Mouse (Mus musculus) midbrain, embryonic 13.5 days (tissue): ENCODE results near the gene Uqcrq. TPM values are rescaled to one million over a fixed set of nuclear protein-coding genes. Genes with fewer than 3 reads are reported as not detected.

Experiments used
- ATAC-seq: fragments of 200-750 bp; cut with Nextera tagmentation; 2 replicates; pipeline ENCODE4 v1.8.0; 2017; ENCODE audit warnings: mild to moderate bottlenecking, moderate TSS enrichment, moderate library complexity
- H3K27ac ChIP-seq: fragments of 300-500 bp; sonication (generic); 2 replicates; pipeline ENCODE4 v1.5.1; 2015; ENCODE audit warnings: inconsistent platforms, mild to moderate bottlenecking, moderate library complexity
- H3K27me3 ChIP-seq: fragments of 300-500 bp; sonication (generic); 2 replicates; pipeline ENCODE4 v1.6.1; 2015; ENCODE audit warnings: mild to moderate bottlenecking, inconsistent platforms
- H3K36me3 ChIP-seq: fragments of 300-500 bp; sonication (generic); 2 replicates; pipeline ENCODE4 v1.6.1; 2015; ENCODE audit warnings: mild to moderate bottlenecking, inconsistent platforms
- H3K4me1 ChIP-seq: fragments of 300-500 bp; sonication (generic); replicated peaks from 2 replicates; pipeline ENCODE4 v1.6.1; 2015; ENCODE audit warnings: inconsistent platforms
- H3K4me2 ChIP-seq: fragments of 300-500 bp; sonication (generic); replicated peaks from 2 replicates; pipeline ENCODE4 v1.6.1; 2015; ENCODE audit warnings: moderate library complexity, mild to moderate bottlenecking, inconsistent platforms
- H3K4me3 ChIP-seq: fragments of 300-500 bp; sonication (generic); replicated peaks from 2 replicates; pipeline ENCODE4 v1.5.1; 2015; ENCODE audit warnings: mild to moderate bottlenecking, inconsistent platforms
- H3K9ac ChIP-seq: fragments of 300-500 bp; sonication (generic); replicated peaks from 2 replicates; pipeline ENCODE4 v1.6.1; 2015; ENCODE audit warnings: mild to moderate bottlenecking, inconsistent platforms
- H3K9me3 ChIP-seq: fragments of 300-500 bp; sonication (generic); 2 replicates; pipeline ENCODE4 v1.6.1; 2016; ENCODE audit warnings: mild to moderate bottlenecking, inconsistent platforms
- WGBS: fragments of 180-500 bp; shearing (Covaris S2); methylation state at CpG from one replicate; pipeline ENCODE4 v1.1.7; 2015; 5-methylcytosine and 5-hydroxymethylcytosine counted together
- polyA plus RNA-seq: library from polyadenylated mRNA; unstranded; fragments of >200 nt; fragmentation: Nextera tagmentation; extraction: Ambion mirVana; gene quantifications from 2 replicates; pipeline ENCODE4 v1.2.1, GENCODE M21; 2015

Gene Uqcrq
- polyA plus RNA-seq: 644 and 672 TPM in 2 replicates

DNA sequence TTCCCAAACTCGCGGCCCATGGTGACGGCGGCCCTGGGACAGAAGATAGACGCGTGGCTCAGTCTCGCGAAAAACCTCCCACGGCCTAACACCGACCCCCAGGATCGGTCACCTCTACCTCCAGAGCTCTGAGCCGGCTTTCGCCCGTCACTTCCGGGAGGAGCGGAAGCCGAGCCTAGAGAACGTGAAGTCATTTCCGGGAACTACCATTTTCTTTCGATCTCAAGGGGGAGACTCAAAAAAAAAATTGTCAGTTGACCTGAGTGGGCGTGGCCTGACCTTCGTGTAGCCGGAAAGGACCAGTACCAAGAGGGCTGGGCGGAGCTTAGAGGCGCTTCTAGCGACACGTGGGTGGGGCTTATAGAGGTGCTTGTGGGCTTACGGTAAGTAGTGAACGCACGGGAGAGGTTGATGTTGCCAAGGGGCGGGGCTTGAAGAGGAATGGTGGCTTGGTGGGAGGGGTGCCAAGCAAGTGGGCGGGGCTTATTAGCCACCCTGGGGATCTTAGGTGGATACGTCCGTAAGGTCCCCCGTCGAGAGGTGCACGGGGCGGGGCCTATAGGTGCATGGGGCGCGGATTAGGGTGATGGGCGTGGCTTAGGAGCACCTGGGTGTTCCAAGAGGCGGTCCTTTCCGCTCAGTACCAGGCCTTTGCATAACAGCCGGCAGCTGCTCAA, at the start of gene Uqcrq, which contains the start of gene Gdf9:
Uqcrq (minus strand) TSS at position 162 of the 677 bp plus-strand sequence.
Gdf9 (plus strand) TSS at position 354 of the 677 bp plus-strand sequence.
- Histone ChIP-seq H3K9ac (peak within 1 kb of the TSS; percentile 91), H3K36me3 (peaks cover 12% of the 10 kb centered on the region), H3K9me3 (no peaks in the 10 kb centered on the region), H3K27me3 (no peaks in the 10 kb centered on the region), H3K4me3 (peak within 1 kb of the TSS; percentile 90), H3K27ac (peak within 1 kb of the TSS; percentile 72), H3K4me2 (peak within 1 kb of the TSS; percentile 95), H3K4me1 (peaks cover 18% of the 10 kb centered on the region)
- ATAC-seq: peak; percentile 97
- under 1% methylated on average over 44 of the region's 44 CpGs for WGBS

DNA sequence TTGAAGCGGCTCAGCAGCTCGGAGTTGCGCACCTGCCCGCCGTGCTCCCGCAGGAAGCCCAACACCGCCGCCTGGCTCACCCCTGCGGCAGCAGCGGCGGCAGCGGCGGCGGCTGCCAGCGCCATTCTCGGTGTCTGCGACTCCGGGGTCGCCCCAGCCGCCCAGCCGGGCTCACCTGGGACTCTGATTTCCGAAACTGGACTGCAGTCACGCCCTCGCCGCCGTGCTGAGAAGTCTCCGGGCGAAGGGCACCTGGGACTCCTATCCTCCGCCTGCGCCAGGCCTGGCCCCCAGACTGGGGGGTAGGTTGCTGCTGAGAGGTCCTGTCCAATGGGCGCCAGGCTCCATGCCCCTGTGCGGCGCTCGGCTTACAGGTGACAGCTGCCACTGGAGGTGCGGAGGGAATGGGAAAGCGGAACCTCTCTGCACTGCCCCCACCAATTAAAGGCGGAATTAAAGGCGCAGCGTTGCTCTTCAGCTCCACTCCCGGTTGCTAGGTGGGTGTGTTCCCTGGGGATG, 49.2 kb upstream of the Uqcrq start, which contains the start of the genes Gm9945 and Sowaha:
Gm9945 (plus strand) TSS at position 384 of the 519 bp plus-strand sequence.
Sowaha (minus strand) TSS at position 492 of the 519 bp plus-strand sequence.
- peaks cover 80% of the 10 kb centered on the region for H3K27me3 ChIP-seq
- H3K9me3 ChIP-seq: no peaks in the 10 kb centered on the region
- peak; percentile 49 for ATAC-seq

DNA sequence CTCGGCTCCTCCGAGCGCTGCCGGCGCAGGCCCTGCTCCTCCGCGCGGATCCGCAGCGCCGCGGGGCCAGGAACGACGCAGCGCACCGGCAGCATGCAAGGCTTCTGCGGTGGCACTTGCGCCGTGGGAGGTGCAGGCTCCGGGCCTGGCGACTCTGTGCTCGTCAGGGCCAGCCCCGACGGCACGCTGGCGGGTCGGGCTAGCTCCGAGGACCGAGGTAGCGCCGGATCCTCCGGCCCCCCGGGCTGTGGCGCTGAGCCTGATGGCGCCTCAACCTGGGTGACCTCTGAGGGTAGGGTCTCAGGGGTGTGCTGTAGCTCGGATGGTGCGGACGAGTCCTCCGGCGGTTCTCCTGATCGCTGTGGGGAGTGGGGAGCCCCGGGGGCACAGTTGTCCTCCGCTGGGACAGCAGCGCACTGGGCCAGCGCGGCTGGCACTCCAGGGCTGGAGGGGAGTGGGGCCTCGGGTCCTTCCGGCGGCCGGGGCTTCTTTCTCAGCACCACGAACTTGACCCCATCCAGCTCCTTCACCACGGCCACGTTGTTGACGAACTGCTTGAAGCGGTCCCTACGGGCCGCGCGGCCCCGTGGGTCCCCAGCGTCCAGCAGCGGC, 48.6 kb upstream of the Uqcrq start:
- H3K9ac ChIP-seq: peak overlapping the region; percentile 56; the same call in 1 of the 2 replicates
- H3K4me1 ChIP-seq: peaks cover 39% of the 10 kb centered on the region
- peaks cover 83% of the 10 kb centered on the region for H3K27me3 ChIP-seq
- ATAC-seq: peak; percentile 35; the same call in 1 of the 2 replicates
- H3K4me3 ChIP-seq: peak overlapping the region; percentile 46
- H3K9me3 ChIP-seq: no peaks in the 10 kb centered on the region
- peak overlapping the region; percentile 69 for H3K4me2 ChIP-seq
- H3K36me3 ChIP-seq: no peaks in the 10 kb centered on the region
- 1% methylated on average over 57 of the region's 62 CpGs for WGBS
- no peak overlapping the region for H3K27ac ChIP-seq

More for the DNA sequence above, 49.2 kb upstream of the Uqcrq start, which contains the start of the genes Gm9945 and Sowaha:
- Histone ChIP-seq H3K4me1 (peaks cover 35% of the 10 kb centered on the region), H3K9ac (peak within 1 kb of the TSS; percentile 56; the same call in 1 of the 2 replicates), H3K36me3 (no peaks in the 10 kb centered on the region), H3K4me3 (peak within 1 kb of the TSS; percentile 46), H3K27ac (no peak within 1 kb of the TSS), H3K4me2 (peak within 1 kb of the TSS; percentile 69)
- 5% methylated on average over 40 of the region's 40 CpGs for whole genome bisulfite sequencing

DNA sequence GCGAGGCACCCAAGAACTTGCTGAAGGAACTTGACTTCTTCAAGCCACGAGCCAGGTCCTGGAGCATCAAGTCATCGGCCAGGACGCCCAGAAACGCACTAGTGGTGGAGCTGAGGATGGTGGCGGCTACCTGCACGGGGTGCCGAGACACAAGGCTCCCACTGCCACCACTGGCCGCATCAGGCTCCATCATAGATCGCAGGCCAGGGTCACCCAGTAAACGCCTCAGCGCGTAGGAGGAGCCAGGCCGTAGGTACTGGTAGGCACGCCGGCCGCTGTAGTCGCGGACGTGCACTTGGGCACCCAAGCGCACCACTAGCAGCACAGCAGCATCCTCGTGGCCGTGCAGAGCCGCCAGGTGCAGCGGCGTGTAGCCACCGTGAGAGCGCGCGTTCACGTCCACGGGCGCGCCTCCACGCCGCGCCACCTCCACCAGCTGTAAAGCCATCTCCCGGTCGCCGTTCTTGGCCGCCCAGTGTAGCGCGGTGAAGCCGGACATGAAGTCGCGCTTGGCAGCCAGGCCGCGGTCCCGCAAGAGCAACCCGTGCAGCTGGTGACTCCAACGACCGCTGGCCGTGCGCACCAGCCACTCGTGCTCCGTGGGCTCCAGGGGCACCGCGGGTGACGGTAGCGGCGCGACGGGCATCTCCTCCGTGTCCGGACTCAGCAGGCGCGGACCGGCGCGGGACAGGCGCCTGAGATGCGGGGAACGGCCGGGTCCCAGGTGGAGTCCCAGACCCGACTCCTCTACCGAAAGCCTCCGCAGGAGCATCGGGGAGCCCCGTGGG, 47.9 kb upstream of the Uqcrq start:
- H3K36me3 ChIP-seq: no peaks in the 10 kb centered on the region
- peak; percentile 43; the same call in 1 of the 2 replicates for ATAC-seq
- peaks cover 83% of the 10 kb centered on the region for H3K27me3 ChIP-seq
- H3K9ac ChIP-seq: peak overlapping the region; percentile 56; the same call in 1 of the 2 replicates
- peaks cover 39% of the 10 kb centered on the region for H3K4me1 ChIP-seq
- peak overlapping the region; percentile 69 for H3K4me2 ChIP-seq
- H3K27ac ChIP-seq: no peak overlapping the region
- H3K4me3 ChIP-seq: peak overlapping the region; percentile 46
- WGBS: 4% methylated on average over 79 of the region's 79 CpGs
- H3K9me3 ChIP-seq: no peaks in the 10 kb centered on the region

DNA sequence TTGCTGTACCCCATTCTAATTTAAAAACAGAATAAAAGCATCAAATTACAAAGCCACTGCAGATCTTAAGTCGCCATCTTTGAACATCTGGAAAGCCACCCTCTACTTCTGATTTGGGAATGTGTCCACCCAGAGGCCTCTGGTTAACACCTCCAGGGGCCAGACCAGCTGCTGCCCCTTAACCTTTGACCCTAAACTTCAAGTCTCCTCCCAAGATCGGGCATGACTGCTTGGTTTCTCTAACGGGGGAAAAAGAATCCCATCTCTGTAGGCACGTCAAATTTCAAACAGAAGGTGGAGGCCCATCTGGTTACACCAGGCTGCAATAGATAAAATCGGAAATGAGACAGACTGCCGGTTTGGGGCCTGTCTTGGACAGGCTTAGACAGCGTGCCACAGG, 47.2 kb upstream of the Uqcrq start:
- H3K36me3 ChIP-seq: no peaks in the 10 kb centered on the region
- ATAC-seq: no peak
- peaks cover 39% of the 10 kb centered on the region for H3K4me1 ChIP-seq
- no peak overlapping the region for H3K4me3 ChIP-seq
- H3K27ac ChIP-seq: no peak overlapping the region
- 0 out of 2 replicates have a peak overlapping the region, but pooled peaks have one; percentile 69 for H3K4me2 ChIP-seq
- H3K9me3 ChIP-seq: no peaks in the 10 kb centered on the region
- H3K9ac ChIP-seq: no peak overlapping the region
- H3K27me3 ChIP-seq: peaks cover 83% of the 10 kb centered on the region
- WGBS: 49% methylated on average over 7 of the region's 7 CpGs

DNA sequence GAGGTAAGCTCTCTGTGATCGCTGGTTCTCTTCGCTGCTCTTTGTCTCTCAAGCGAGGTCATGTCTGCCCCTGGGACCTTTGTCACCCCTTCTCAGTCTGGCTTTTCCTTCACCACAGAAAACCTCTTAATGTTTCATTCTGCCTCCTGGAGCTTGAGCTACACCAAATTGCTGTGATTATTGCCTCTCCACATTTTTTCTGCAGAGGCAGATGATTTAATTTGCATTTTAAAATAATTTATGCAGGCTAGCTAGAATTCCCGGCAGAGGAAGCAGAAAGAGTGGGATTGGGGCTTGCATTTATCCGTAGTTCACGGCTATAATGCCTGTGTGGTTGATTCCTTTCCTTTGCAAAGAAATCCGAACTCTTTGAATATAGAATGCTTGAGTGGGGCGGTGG, 45.0 kb upstream of the Uqcrq start:
- peaks cover 81% of the 10 kb centered on the region for H3K27me3 ChIP-seq
- ATAC-seq: peak; percentile 48; the same call in 1 of the 2 replicates
- H3K4me1 ChIP-seq: peaks cover 42% of the 10 kb centered on the region
- H3K4me3 ChIP-seq: peak overlapping the region; percentile 21
- no peaks in the 10 kb centered on the region for H3K9me3 ChIP-seq
- peak overlapping the region; percentile 40; the same call in 1 of the 2 replicates for H3K9ac ChIP-seq
- peak overlapping the region; percentile 74 for H3K27ac ChIP-seq
- no peaks in the 10 kb centered on the region for H3K36me3 ChIP-seq
- 7% methylated on average over 8 of the region's 8 CpGs for WGBS
- peak overlapping the region; percentile 48 for H3K4me2 ChIP-seq

DNA sequence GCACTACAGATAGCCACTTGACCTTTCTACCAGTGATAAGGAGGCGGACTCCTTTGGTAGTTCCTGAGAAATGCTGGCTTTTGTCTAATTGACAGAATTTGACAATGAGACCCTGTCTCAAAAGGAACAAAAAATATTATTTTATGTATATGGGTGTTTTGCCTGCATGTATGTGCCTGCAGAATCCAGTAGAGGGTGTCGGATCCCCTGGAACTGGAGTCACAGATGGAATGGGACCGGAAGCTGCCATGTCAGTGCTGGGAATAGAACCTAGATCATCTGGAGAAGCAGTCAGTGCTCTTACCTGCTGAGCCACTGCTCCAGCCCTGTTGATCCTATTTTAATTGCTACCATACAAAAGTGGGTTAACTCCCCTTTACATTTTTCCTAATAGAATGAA, 42.1 kb upstream of the Uqcrq start:
- Histone ChIP-seq H3K4me1 (peaks cover 36% of the 10 kb centered on the region), H3K9me3 (no peaks in the 10 kb centered on the region), H3K36me3 (no peaks in the 10 kb centered on the region), H3K9ac (no peak overlapping the region), H3K4me3 (no peak overlapping the region), H3K4me2 (no peak overlapping the region), H3K27me3 (peaks cover 71% of the 10 kb centered on the region), H3K27ac (no peak overlapping the region)
- WGBS: 82% methylated on average over 3 of the region's 3 CpGs
- no peak for ATAC-seq

DNA sequence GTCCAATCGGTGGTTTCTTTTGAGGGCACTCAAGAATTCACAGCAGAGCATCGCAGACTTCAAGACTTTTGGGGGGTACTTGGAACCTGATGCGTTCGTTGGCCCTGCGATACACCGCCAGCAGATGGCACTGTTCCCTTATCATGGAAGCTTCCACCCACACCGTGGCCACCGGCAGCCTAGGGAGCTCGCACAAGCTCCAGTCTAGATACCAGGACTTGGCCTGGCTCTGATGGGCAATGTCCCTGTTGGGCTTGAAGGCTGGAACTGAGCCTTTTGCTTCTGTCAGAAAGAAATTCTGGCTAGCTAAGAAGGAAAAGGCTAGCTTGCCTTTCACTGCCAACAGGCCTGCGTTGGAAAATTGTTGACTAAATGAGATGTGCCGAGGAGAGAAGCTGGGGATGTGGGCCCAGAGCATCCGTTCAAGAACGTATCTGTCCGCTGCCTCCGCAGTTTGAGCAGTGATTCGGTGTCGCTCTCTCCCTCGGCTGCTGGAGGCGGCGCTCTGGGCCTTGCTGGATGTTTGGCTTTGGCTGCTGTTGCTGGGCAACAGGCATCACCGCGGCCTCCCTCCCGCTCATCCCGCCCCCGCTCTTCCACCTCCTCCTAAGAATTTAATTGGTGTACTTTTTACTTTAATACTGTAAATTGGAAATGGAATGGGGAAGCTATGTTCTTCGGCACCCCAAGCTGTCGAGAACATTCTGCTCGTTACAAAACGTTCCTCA, 39.5 kb upstream of the Uqcrq start, which contains the start of gene Gm9837:
Gm9837 (minus strand) TSS at position 512 of the 728 bp plus-strand sequence.
- Histone ChIP-seq H3K9me3 (no peaks in the 10 kb centered on the region), H3K36me3 (no peaks in the 10 kb centered on the region), H3K9ac (peak within 1 kb of the TSS; percentile 8; the same call in 1 of the 2 replicates), H3K4me2 (peak within 1 kb of the TSS; percentile 54), H3K4me1 (peaks cover 31% of the 10 kb centered on the region), H3K27me3 (peaks cover 82% of the 10 kb centered on the region), H3K27ac (peak within 1 kb of the TSS; percentile 30), H3K4me3 (peak within 1 kb of the TSS; percentile 22)
- WGBS: 2% methylated on average over 29 of the region's 29 CpGs
- ATAC-seq: peak; percentile 88

DNA sequence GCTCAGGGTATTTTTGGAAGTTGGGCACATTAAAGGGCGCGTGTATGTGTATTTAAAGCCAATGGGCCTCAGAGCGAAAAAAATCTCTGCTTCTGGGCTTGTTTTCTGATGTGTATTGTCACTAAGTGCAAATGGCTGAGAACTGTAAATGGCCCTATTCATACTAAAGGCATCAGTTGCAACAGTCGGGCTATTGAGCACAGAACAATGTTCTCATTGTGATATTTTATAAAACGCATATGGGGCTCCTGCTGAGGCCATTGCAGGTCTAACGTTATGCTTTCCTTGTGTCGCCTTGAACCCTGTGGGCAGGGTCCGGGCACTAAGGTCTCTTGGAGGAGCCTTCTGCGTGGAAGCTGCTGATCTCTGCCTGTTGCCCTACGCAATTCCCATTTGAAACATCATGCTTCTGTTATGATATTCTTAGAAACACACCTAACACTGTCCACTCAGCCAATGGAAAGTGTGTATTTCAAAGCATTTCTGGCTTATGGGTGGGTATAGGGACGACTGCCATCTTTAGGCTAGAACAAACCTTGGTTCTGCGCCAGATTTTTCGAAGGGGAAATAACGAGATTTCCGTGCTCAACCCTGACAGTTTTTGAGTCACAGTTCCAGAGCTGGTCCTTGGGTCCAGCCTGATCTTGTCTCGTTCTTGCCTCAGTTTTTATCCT, 38.8 kb upstream of the Uqcrq start:
- H3K27me3 ChIP-seq: peaks cover 83% of the 10 kb centered on the region
- ATAC-seq: no peak
- no peaks in the 10 kb centered on the region for H3K36me3 ChIP-seq
- H3K9me3 ChIP-seq: no peaks in the 10 kb centered on the region
- no peak overlapping the region for H3K9ac ChIP-seq
- peak overlapping the region; percentile 54 for H3K4me2 ChIP-seq
- no peak overlapping the region for H3K27ac ChIP-seq
- 40% methylated on average over 16 of the region's 16 CpGs for WGBS
- H3K4me3 ChIP-seq: 0 out of 2 replicates have a peak overlapping the region, but pooled peaks have one; percentile 22
- peaks cover 25% of the 10 kb centered on the region for H3K4me1 ChIP-seq

DNA sequence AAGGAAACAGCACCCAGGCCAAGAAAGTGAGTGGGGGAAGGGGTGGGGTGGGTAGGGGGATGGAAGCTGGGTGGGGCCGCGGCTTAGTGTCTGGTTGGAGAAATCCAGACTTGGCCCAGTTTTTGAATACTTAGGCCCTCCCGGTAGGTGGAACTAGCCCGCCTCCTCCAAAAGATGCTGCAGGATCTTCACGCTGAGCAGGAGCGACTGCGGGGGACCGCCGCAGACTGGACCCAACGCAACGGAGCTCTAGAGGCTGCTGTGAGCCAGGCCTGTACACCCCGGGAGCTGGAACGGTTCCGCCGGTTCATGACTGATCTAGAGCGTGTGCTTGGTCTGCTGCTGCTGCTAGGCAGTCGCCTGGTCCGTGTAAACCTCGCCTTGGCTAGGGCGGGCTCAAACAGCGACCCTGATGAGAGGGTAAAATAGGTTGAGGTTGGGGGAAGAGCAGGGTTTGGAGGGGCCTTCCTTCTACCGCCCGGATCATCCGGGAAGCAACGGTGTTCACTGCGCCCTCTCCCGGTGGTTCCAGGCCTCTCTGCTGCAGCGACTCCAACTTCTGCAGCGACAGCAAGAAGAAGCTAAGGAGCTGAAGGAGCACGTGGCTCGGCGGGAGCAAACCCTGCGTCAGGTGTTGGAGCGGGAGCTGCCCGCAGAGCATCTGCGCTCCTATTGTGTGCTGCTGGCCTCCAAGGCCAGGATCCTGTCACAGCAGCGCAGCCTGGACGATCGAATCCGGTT, 35.8 kb upstream of the Uqcrq start:
- 5% methylated on average over 40 of the region's 40 CpGs for WGBS
- H3K4me3 ChIP-seq: peak overlapping the region; percentile 22
- H3K4me2 ChIP-seq: peak overlapping the region; percentile 53
- H3K36me3 ChIP-seq: no peaks in the 10 kb centered on the region
- H3K9me3 ChIP-seq: no peaks in the 10 kb centered on the region
- peaks cover 36% of the 10 kb centered on the region for H3K4me1 ChIP-seq
- H3K9ac ChIP-seq: no peak overlapping the region; the same call in 1 of the 2 replicates
- H3K27me3 ChIP-seq: peaks cover 87% of the 10 kb centered on the region
- H3K27ac ChIP-seq: no peak overlapping the region
- ATAC-seq: peak; percentile 49
